Mouse (Mus musculus) frontal cortex, postnatal 14 days (tissue): Measurements from ENCODE around the gene Actn1.

Experiments used
- DNase-seq, 2 experiments: peaks; one replicate each; pipeline ENCODE4 v3.0.0; 2022; ENCODE audit warnings: low spot score in 2 of 2

The Actn1 gene

DNA sequence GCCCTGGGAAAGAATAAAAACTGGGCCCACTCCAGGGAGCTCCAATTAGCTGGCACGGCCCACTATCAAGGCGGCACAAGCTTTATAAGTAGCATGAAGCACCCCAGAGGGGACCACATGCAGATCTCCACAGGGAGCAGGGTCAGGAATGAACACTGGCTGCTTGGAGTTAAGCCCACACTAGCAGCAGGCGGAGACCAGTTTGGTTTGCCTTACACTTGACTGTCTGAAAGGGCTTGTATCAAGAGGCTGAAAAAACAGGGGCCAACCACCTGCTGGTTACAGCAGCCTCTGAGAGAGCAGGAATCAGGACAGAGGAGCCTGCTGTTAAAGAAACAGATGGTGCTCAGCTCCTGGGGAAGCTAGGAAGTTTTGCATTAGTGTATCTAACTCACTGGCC, 32.3 kb downstream of the Actn1 start:
- DNase-seq: no peak

GRCm38 (mm10) chr12:80226101-80226500, 34.1 kb downstream of the Actn1 start:
- no peak for DNase-seq

DNA sequence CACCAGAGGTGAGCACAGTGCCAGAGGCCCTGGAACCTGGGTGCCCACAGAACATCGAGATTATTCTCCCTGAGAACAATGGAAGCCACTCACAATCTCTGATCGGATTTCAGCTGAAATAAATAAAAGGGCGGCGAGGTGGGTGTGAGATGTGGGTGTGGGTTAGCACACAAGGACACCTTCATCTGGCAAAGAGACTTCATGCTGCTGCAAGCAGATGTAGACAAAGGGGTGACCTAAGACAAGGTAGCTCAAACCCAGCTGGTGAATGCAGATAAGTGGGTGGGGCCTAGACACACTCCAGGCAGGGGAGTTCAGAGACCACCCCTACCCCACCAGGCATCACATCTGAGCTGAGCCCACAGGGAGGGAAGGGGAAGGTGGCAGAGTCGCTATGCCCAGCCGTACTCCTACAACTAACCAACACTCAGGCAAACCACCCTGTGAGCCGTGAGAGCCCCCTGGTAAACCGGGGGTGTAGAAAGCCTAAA, 35.9 kb downstream of the Actn1 start:
- no peak for DNase-seq

DNA sequence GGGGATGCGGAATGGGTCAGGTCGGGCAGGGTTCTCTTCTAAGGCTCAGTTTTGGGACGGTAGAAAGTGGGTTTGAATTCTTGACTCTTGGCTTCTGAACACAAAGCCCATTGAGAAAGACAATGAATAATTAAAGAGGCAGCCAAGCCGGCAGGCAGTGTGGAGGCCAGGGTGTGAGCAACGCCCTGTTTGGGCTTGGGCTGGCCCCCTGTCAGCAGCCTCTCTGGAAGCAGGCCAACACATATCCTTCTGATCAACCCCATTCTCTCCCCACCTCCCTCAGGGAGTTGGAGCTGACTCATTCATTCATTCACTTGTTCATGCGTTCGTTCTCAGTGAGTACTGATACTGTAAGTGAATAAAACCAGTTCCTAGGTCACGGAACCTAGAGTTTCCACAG, 36.7 kb downstream of the Actn1 start:
- DNase-seq: no peak

DNA sequence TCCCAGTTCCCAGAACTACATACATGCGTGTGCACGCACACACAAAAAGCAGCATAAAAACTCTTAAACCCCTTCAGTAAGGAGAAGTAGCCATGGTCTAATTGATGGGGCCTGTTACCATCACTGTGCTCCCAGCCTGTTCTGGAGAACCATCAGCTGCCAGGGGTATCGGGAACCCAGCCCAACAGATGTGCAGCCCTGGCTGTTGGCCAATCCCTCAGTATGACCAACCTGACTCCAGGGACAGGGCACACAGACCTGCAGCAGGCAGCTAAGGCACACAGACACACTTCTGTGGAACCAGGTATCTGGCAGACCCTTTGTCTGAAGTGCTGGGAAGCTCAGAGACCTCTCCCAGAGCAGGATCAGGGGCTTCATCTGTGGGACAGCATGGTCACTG, 37.7 kb downstream of the Actn1 start:
- no peak for DNase-seq

DNA sequence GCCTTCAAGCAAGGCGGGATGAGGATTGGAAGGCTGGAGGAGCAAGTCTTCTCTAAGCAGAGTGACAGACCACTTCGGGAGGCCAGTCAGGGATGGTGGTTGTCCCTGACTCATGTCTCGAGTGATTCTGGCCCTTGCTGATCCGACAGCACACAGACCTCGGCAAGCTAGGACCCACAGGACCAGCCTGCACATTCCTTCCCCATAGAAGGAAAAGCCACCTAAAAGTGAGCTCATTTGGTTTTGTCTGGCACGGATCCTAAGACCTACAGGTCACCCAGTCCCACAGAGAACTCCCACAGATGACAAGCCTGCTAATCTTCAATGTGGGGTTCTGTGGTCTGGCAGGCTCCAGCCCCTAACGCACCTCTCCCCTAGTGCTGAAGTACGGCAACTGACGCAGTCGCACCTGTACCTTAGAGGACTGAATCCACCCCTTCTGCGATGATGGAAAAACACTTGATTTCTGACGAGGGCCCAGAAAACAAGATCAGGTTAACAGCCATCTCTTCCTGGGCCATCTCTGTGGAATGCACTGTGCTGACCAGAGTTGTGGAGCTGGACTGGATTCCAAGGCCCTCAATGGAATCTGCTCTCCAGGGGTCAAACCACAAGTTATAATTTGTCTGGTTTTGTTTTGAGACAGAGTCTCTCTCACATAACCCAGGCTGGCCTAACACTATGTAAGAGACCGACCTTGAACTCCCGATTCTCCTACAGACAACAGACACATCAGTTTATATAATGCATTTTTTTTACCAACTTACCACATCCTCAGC, 39.7 kb downstream of the Actn1 start:
- no peak for DNase-seq

- no peak for DNase-seq
These were observed 41.4 kb downstream of the Actn1 start for GRCm38 (mm10) chr12:80218784-80219183.

- DNase-seq: no peak
These were observed 42.0 kb downstream of the Actn1 start for GRCm38 (mm10) chr12:80218045-80218611.

DNA sequence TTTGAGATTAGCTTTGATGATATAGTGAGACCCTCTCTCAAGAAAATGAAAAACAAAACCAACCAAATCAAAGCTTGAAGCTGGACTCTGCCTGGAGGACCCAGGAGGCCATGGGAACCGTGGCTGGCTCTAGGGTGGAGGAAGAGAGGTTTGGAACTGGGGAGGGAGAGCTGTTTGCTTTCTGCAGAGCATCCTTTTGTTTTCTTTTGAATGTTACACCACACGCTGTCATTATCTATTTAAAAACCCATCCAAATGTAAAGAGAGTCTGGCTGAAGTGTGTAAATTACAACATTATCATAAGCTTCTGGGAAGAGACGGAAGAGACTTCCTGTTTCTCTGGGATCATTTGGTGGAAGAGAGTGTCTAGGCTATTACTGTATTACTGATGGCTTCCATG, 43.1 kb downstream of the Actn1 start:
- no peak for DNase-seq

GRCm38 (mm10) chr12:80216258-80216881, 43.8 kb downstream of the Actn1 start:
- no peak for DNase-seq

GRCm38 (mm10) chr12:80213810-80214209, 46.4 kb downstream of the Actn1 start:
- no peak for DNase-seq

DNA sequence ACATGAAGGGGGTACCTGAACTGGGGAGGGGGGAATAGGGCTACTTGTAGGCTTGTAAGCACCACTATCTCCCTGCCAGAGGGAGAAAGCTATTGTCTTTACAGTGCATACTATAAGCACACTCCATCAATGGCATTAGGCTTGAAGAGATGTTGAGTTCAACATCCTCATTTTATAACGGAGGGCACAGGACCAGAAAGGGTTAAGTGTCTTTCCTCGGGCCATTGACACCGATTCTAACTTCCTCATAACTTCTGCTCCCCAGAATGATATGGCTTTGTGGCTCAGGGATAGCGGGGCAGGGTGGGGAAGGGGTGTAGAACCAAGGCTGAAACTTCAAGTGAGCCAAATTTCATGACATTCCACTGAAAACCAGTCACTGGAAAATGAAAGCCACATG, 46.9 kb downstream of the Actn1 start:
- DNase-seq: no peak

DNA sequence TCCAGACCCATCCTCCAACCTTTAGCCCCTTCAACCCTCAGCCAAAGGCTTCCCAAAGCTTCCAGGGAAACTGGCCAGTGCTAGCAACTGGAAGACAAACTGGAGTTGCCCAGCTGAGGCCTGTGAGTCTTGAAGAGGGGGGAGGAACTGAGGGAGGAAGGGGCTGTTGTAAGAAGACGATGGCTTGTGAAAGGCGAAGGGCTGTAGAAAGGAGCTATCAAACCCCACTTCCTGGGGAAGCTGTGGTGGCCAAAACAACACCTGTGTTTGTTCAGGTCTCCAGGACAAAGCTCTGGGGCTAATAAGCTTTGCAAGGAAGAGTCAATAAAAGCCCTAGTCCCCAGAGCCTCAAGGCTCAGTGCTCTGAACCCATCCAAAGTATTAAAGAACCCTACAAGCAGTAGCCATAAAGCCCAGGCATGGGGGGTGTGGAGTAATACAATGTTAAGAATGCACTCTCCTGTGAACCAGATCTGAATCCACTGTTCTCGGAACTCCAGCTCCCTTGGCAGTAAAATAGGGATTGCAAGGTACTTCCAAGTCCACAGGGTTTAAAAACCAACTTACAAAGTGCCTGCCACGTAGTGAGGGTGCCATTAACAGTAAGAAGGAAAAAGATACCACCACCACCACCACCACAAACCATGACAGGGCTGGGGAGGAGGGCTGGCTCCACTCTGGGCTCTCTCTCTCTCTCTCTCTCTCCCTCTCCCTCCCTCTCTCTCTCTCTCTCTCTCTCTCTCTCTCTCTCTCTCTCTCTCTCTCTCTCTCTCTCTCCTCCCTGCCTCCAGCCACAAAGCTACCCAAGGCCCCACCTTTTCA, 49.2 kb downstream of the Actn1 start:
- DNase-seq: no peak

DNA sequence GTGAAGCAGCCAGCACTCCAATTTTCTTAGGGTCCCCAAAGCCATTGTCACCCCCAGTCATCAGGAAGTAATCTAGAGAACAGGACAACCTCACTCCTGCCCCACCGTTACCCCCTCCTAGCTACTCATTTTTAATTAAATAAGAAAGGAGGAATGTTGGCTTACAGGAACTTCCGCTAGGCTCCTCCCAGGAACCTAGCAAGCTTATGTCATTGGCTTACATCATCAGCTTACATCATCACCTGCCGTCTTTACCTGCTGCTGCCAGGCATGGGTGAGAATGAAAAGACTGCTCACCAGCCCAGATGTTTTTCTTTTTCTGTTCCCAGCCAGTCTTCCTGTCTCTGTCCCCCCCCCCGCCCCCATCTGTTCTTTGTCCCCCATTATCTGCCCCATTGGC, 50.3 kb downstream of the Actn1 start:
- DNase-seq: no peak

DNA sequence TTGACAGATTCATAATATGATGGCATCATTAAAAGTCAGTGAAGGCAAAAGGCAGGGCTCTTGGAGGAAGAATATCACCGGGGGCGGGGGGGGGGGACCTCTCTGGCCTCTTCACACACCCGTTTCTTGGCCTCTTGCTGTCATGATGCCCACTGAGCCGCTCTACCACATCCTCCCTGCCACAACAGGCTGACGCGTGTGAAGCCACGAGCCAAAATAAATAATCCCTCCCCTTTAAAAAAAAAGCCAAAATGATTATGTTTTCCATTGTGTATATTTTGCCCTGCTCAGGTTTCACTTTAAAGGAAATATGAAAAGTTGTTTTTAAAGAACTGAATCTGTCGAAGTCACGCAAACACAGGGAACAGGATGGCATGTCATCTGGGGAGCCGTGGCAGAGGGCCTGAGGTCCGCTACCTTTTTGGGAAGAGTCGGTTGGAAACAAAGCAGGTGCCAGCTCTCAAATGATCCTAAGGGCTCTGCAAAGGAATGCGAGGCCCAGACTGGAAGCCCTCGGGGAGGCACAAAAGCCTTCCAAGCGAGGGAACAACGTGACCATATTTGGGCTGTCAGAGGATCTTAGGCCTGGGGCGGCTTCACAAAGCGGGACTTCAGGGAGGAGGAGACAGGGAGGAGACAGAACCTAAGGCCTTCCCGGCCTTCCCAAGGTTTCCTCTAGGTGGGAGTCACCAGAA, 51.9 kb downstream of the Actn1 start:
- no peak for DNase-seq

GRCm38 (mm10) chr12:80203284-80203683, 56.9 kb downstream of the Actn1 start:
- DNase-seq: no peak

DNA sequence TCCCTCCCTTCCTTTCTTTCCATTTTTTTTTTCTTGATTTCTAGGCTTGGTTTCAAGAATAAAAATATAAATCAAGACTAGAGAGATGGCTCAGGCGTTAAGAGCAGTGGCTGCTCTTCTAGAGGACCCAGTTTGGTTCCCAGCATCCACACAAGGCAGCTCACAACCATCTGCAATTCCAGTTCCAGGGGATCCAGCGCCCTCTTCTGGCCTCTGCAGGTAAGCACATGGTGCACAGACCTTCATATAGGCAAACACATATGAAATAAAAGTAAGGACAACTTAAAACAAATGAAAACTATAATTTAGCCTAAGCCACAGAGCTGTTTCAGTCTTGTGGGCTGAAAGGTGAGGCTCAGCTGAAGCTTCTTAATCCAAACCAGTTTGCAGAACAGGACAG, 60.4 kb downstream of the Actn1 start:
- no peak for DNase-seq

DNA sequence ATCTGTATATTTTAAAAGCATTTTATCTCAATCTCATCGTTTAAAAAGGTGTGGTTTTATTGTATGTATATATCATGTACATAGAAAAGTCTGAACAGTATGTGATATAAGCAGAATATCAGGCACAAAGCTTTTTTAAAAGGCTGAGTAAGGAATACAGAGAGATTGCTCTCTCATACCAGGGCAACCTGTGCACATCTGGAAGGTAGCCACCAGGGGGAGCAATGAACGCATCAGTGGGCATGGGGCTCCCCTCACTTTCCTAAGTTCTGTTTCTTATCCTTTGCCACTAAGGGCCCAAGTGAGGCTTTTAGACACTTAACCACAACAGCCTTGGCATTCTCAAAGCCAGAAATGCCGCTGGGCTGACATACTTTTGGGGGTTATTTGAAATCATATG, 61.7 kb downstream of the Actn1 start:
- DNase-seq: peak in 1 of 2 experiments; percentile 53

GRCm38 (mm10) chr12:80197343-80197742, 62.8 kb downstream of the Actn1 start:
- DNase-seq: peak in 1 of 2 experiments; percentile 21

DNA sequence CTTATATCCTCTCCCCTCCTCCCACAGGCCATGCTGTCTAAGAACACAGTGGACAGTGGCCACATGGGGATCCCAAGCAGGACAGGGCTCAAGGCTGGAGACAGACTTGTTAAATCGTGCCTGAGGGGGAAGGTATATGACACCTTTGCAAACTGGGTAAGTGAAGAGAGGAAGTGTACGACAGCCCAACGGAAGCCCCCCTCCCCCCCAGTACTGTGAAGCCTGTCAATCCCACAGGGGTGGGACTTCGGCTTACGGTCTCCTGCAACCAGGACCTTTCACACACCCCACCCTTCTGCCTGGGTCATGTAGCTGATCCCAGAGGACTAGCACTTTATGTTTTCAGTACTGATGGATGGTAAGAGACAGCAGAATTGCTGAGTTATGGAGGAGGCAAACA, 68.4 kb downstream of the Actn1 start:
- no peak for DNase-seq

- DNase-seq: no peak
These were observed 68.8 kb downstream of the Actn1 start for GRCm38 (mm10) chr12:80191371-80191770.

DNA sequence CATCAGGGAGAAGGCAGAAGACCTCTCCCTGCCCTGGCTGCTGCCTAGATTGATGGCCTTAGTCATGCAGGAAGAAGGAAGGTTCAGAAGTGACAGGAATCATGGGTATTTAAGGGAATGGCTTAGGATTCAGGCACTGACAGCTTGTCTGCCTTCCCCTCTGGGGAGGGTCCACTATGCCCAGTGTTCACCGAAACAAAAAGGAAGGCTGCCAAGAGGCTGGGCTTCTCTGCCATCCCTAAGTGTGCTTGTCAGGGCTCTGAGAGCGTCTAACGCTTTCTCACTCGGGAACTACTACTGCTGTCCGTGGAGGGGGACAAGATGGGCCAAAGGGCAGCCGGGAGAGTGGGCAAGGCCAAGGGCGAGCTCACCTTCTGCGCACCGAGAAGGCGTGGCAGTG, 69.3 kb downstream of the Actn1 start:
- no peak for DNase-seq
